Comparison of ENCODE assay signal across 9 mouse cellular contexts in the genomic region with DNA sequence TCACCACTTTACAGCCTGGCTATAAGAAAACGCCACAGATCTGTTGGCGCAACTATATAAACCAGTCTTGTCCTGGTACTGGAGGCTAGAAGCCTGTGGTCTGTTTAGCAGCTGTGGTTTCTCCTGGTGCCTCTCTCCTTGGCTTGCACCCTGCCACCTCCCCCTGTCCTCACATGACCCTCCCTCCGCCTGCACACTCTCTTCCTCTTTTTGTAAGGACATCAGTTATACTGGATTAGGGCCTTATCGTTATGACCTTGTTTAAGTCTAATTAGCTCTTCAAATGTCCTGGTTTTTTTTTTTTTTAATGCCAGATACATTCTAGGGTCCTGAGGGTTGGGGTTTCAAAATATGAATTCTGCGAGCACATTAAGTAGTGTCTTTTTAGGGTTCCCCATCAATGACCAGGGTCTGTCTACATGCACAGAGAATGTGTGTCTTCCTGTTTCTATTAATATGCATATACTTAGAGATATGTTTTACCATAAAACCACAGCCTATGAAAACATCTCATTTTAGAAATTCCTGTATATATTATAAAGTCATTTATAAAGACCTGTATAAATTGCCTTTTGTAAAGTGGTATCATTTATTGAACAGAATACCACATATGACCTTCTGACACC.
DNase-seq lines count a peak whose midpoint lies in the region; ATAC-seq and TF ChIP-seq lines count a peak whose summit lies in the region.
"Had no signal": no experiment of that assay in that cellular context is flagged by ENCODE, and none has a peak within 500 bp of the region (broad histone marks: within the 10 kb centered on the region; RNA-seq: fewer than 3 reads in every experiment).

No protein-coding gene starts in this region.

- no peaks in the 10 kb centered on the region for H3K27me3 ChIP-seq in heart, embryonic 12.5 days (replicated peaks)
- no peaks in the 10 kb centered on the region for H3K27me3 ChIP-seq in thymus, adult 2 months (ENCODE audit: control insufficient read depth, insufficient read depth, low read length)
- H3K27me3 ChIP-seq in liver, postnatal 0 days (ENCODE audit: insufficient read depth, low read length), result no peaks in the 10 kb centered on the region
- no peaks in the 10 kb centered on the region for H3K27me3 ChIP-seq in splenic B cell, adult 2 months (ENCODE audit: control insufficient read depth, insufficient read depth, low read length, poor library complexity, severe bottlenecking)

- no peaks in the 10 kb centered on the region for H3K9me3 ChIP-seq in heart, embryonic 12.5 days (replicated peaks)
- H3K9me3 ChIP-seq in liver, postnatal 0 days (ENCODE audit: low read length), result no peaks in the 10 kb centered on the region

- H3K4me1 ChIP-seq in heart, embryonic 12.5 days (replicated peaks), result no peaks in the 10 kb centered on the region
- peaks cover 5% of the 10 kb centered on the region for H3K4me1 ChIP-seq in thymus, adult 2 months (replicated peaks; ENCODE audit: control insufficient read depth, insufficient read depth, low read length)
- H3K4me1 ChIP-seq in liver, postnatal 0 days (ENCODE audit: insufficient read depth), result no peaks in the 10 kb centered on the region

- TF ChIP-seq EP300 in liver, postnatal 0 days (IDR thresholded peaks at IDR 0.05; ENCODE audit: low read depth), result no peak

- TF ChIP-seq POLR2A in thymus, adult 2 months (IDR thresholded peaks at IDR 0.05; ENCODE audit: control insufficient read depth, extremely low read depth, insufficient read depth, low read length, poor library complexity), result no peak

- H3K27ac ChIP-seq in heart, embryonic 12.5 days (ENCODE audit: poor library complexity, severe bottlenecking), result no peak overlapping the region
- no peak overlapping the region for H3K27ac ChIP-seq in thymus, adult 2 months (ENCODE audit: control insufficient read depth, insufficient read depth, low read length)
- no peak overlapping the region for H3K27ac ChIP-seq in liver, postnatal 0 days (ENCODE audit: low read depth)

- no peak for TF ChIP-seq CTCF in thymus, adult 2 months (IDR thresholded peaks at IDR 0.05; ENCODE audit: borderline replicate concordance, control insufficient read depth, extremely low read depth, insufficient read depth, low read length, poor library complexity)
- no peak for TF ChIP-seq CTCF in liver, postnatal 0 days (IDR thresholded peaks at IDR 0.05; ENCODE audit: low read depth)

- no peak overlapping the region for H3K4me2 ChIP-seq in heart, embryonic 12.5 days
- no peak overlapping the region for H3K4me2 ChIP-seq in liver, postnatal 0 days (ENCODE audit: low read depth, low read length)

- H3K36me3 ChIP-seq in heart, embryonic 12.5 days, result no peaks in the 10 kb centered on the region
- no peaks in the 10 kb centered on the region for H3K36me3 ChIP-seq in thymus, adult 2 months (ENCODE audit: control insufficient read depth, insufficient read depth, low read length)
- H3K36me3 ChIP-seq in liver, postnatal 0 days (replicated peaks; ENCODE audit: insufficient read depth, low read length), result no peaks in the 10 kb centered on the region
- no peaks in the 10 kb centered on the region for H3K36me3 ChIP-seq in splenic B cell, adult 2 months (ENCODE audit: control insufficient read depth, insufficient read depth, low read length, poor library complexity, severe bottlenecking)

- peak; percentile 33 to 61 for DNase-seq in heart, adult 18-20 months
- DNase-seq in thymus, adult 2 months, result peak; percentile 7
- no peak for DNase-seq in thymus, postnatal 10 days (ENCODE audit: low spot score in 2 of 2)
- peak; percentile 30 for DNase-seq in liver, postnatal 0 days
- peak; percentile 60 for DNase-seq in splenic B cell, adult 2 months (ENCODE audit: low read depth, low spot score)
- DNase-seq in adrenal gland, adult 18-20 months (ENCODE audit: low spot score in 2 of 2), result no peak
- DNase-seq in urinary bladder, postnatal 10 days (ENCODE audit: low spot score), result no peak

- WGBS in heart, embryonic 12.5 days, result 79% methylated on average over 5 of the region's 5 CpGs
- 17% methylated on average over 5 of the region's 5 CpGs for WGBS in thymus, adult 2 months
- WGBS in liver, postnatal 0 days (ENCODE audit: insufficient replicate concordance), result 32% methylated on average over 5 of the region's 5 CpGs

- no peak overlapping the region for H3K9ac ChIP-seq in heart, embryonic 12.5 days
- H3K9ac ChIP-seq in liver, postnatal 0 days (replicated peaks), result no peak overlapping the region

- H3K4me3 ChIP-seq in heart, embryonic 12.5 days, result no peak overlapping the region
- H3K4me3 ChIP-seq in thymus, adult 2 months (ENCODE audit: control insufficient read depth, insufficient read depth, low read length), result no peak overlapping the region
- no peak overlapping the region for H3K4me3 ChIP-seq in liver, postnatal 0 days (ENCODE audit: low read depth, low read length)

- no peak for ATAC-seq in heart, embryonic 12.5 days (ENCODE audit: insufficient number of reproducible peaks, low FRiP score)
- ATAC-seq in liver, postnatal 0 days, result peak; percentile 36; the same call in 1 of the 2 replicates
- ATAC-seq: intestine, embryonic 16.5 days had no signal

Comparison
In these comparisons a context has a peak if more than half of its experiments do, and no peak if none do; other contexts are left out.
1. DNase-seq: peak in heart, adult 18-20 months (2 of 2), thymus, adult 2 months (single experiment), liver, postnatal 0 days (single experiment) and splenic B cell, adult 2 months (single experiment); none in thymus, postnatal 10 days (0 of 2), adrenal gland, adult 18-20 months (0 of 2) and urinary bladder, postnatal 10 days (single experiment).